Mouse (Mus musculus): ENCODE results near the gene Syt1. TPM values are rescaled to one million over a fixed set of nuclear protein-coding genes. Genes with fewer than 3 reads are reported as not detected.
A peak's percentile ranks its signal among the peaks of the same experiment; 100 is the strongest.

The Syt1 gene
- polyA plus RNA-seq, 1 experiment from 2014 or later = 0.12 TPM

DNA sequence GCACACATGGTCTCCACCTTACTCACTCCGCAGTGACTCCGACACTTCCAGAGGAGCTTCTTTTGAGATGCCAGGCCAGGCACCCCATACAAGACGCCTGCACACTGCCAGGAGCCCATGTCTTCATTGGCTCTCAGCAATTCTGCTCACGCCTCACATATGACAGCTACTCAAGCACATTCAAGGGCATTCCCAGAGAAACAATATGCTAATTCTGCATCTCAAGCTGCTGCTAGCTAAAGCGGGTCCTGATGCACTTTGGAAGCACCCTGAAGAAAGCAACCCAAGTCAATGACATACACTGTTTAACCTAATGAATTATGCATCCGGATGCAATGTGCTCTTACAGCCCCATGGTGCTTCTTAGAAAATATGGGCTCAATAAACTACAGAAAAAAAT lies 247.1 kb downstream of the Syt1 start:
- H3K27me3 ChIP-seq (replicated peaks; ENCODE audit: insufficient read depth, low read length) = no peaks in the 10 kb centered on the region
- no peak overlapping the region for H3K4me2 ChIP-seq (replicated peaks; ENCODE audit: low read depth, low read length)
- H3K9me3 ChIP-seq (ENCODE audit: low read length) = no peaks in the 10 kb centered on the region
- no peak for TF ChIP-seq EP300 (IDR thresholded peaks at IDR 0.05)
- TF ChIP-seq CTCF (IDR thresholded peaks at IDR 0.05) = no peak
- 81% methylated on average over 6 of the region's 6 CpGs for WGBS
- no peaks in the 10 kb centered on the region for H3K36me3 ChIP-seq (ENCODE audit: insufficient read depth, low read length)
- DNase-seq (ENCODE audit: low spot score) (no peak), ATAC-seq (no peak)
- H3K9ac ChIP-seq (replicated peaks; ENCODE audit: low read depth) = no peak overlapping the region
- no peak overlapping the region for H3K4me3 ChIP-seq (ENCODE audit: low read depth, low read length)
- H3K27ac ChIP-seq (ENCODE audit: low read length) = no peak overlapping the region
- no peaks in the 10 kb centered on the region for H3K4me1 ChIP-seq (ENCODE audit: insufficient read depth, low read depth, low read length)

DNA sequence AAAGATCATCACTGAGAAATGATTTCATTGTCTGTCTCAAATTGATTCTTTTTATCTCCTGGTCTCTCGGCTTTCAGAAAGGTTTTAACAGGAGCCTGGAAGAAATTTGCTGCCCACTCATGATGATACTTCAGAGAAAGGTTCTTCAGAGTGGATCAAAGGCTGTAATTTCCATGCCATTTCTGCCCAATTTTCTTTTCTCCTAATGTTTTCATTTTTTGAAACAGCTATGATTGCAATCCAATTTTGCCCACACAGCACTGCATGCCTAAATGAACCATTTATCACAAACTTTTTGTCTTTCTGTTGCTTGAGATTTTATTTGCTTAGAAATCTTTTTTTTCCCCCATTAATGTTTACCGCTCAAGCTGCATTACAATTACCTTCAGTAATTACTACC lies 257.5 kb downstream of the Syt1 start:
- 75% methylated on average over 2 of the region's 2 CpGs for whole genome bisulfite sequencing
- no peak for DNase-seq (ENCODE audit: low spot score)
- Histone ChIP-seq H3K27me3 (replicated peaks; ENCODE audit: insufficient read depth, low read length) (no peaks in the 10 kb centered on the region), H3K4me2 (replicated peaks; ENCODE audit: low read depth, low read length) (no peak overlapping the region), H3K9me3 (ENCODE audit: low read length) (no peaks in the 10 kb centered on the region), H3K4me3 (ENCODE audit: low read depth, low read length) (no peak overlapping the region), H3K9ac (replicated peaks; ENCODE audit: low read depth) (no peak overlapping the region), H3K4me1 (ENCODE audit: insufficient read depth, low read depth, low read length) (no peaks in the 10 kb centered on the region), H3K36me3 (ENCODE audit: insufficient read depth, low read length) (no peaks in the 10 kb centered on the region), H3K27ac (ENCODE audit: low read length) (no peak overlapping the region)
- TF ChIP-seq EP300 (IDR thresholded peaks at IDR 0.05) = no peak
- no peak for TF ChIP-seq CTCF (IDR thresholded peaks at IDR 0.05)
- ATAC-seq = no peak

DNA sequence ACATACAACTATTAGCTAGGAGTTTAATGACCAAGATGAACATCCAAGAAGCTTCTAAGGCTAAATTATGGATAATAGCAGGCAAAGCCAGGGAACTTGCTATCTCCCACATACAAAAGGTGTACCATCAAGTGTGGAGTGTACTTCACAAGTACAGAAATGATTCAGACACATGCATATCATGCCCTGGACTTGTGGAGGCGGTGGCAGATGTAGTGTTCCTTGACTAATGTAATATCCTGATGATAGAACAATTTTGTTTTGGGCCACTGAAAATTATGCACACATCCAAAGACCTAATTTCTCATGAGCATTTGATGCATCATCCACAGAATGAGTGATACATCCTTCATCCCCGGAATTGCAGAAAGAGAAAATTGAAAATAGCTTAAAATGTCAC lies 267.0 kb downstream of the Syt1 start:
- no peak for TF ChIP-seq CTCF (IDR thresholded peaks at IDR 0.05)
- TF ChIP-seq EP300 (IDR thresholded peaks at IDR 0.05) = no peak
- Histone ChIP-seq H3K36me3 (ENCODE audit: insufficient read depth, low read length) (no peaks in the 10 kb centered on the region), H3K9me3 (ENCODE audit: low read length) (no peaks in the 10 kb centered on the region), H3K27ac (ENCODE audit: low read length) (no peak overlapping the region), H3K27me3 (replicated peaks; ENCODE audit: insufficient read depth, low read length) (no peaks in the 10 kb centered on the region), H3K4me3 (ENCODE audit: low read depth, low read length) (no peak overlapping the region), H3K4me1 (ENCODE audit: insufficient read depth, low read depth, low read length) (no peaks in the 10 kb centered on the region), H3K9ac (replicated peaks; ENCODE audit: low read depth) (no peak overlapping the region), H3K4me2 (replicated peaks; ENCODE audit: low read depth, low read length) (no peak overlapping the region)
- WGBS = 79% methylated on average over 2 of the region's 2 CpGs
- no peak for DNase-seq (ENCODE audit: low spot score)
- ATAC-seq = no peak

DNA sequence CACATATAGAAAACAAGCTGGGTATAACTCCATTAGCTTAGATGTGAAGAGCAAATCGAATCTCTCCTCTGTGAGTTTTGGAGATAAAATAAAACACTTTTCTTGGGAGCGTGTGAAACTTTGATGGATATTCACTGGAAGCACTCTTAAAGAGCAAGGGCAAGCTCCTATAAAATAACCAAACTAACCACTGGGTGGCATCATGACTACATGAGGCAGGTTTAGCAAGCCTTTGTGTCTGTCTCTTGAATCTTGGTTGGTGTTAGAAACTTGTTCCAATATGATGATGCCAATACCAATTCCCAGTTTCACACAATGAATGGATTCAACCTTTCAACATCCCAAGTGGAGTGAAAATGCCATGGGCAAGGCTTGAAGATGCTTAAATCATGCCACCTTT lies 276.8 kb downstream of the Syt1 start:
- ATAC-seq (no peak), DNase-seq (ENCODE audit: low spot score) (peak; percentile 34)
- Histone ChIP-seq H3K36me3 (ENCODE audit: insufficient read depth, low read length) (no peaks in the 10 kb centered on the region), H3K27ac (ENCODE audit: low read length) (no peak overlapping the region), H3K9ac (replicated peaks; ENCODE audit: low read depth) (no peak overlapping the region), H3K4me3 (ENCODE audit: low read depth, low read length) (no peak overlapping the region), H3K27me3 (replicated peaks; ENCODE audit: insufficient read depth, low read length) (no peaks in the 10 kb centered on the region), H3K4me1 (ENCODE audit: insufficient read depth, low read depth, low read length) (no peaks in the 10 kb centered on the region), H3K4me2 (replicated peaks; ENCODE audit: low read depth, low read length) (no peak overlapping the region), H3K9me3 (ENCODE audit: low read length) (no peaks in the 10 kb centered on the region)
- TF ChIP-seq EP300 (IDR thresholded peaks at IDR 0.05) = no peak
- peak; percentile 71 for TF ChIP-seq CTCF (IDR thresholded peaks at IDR 0.05)
- WGBS = 41% methylated on average over 2 of the region's 2 CpGs

DNA sequence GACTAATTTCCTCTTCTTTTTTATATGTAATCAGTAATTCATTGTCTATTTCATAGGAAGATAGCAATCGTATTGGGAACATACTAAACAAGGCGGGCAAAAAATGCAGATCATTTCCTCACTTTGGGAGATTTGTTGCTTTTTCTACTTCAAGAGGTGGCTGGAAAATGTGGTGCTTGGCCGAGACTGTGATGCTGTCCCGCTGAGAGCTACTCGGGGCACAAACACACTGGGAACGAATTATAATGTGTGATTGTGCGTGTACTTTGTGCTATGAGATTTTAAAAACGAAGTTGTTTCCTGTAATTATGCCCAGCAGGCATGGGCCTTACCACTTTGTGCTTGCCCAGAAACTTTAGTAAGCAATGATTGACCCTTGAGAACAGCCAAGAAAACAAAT lies 281.8 kb downstream of the Syt1 start:
- Histone ChIP-seq H3K9me3 (ENCODE audit: low read length) (no peaks in the 10 kb centered on the region), H3K4me1 (ENCODE audit: insufficient read depth, low read depth, low read length) (no peaks in the 10 kb centered on the region), H3K4me3 (ENCODE audit: low read depth, low read length) (no peak overlapping the region), H3K27me3 (replicated peaks; ENCODE audit: insufficient read depth, low read length) (no peaks in the 10 kb centered on the region), H3K9ac (replicated peaks; ENCODE audit: low read depth) (no peak overlapping the region), H3K36me3 (ENCODE audit: insufficient read depth, low read length) (no peaks in the 10 kb centered on the region), H3K4me2 (replicated peaks; ENCODE audit: low read depth, low read length) (no peak overlapping the region), H3K27ac (ENCODE audit: low read length) (no peak overlapping the region)
- WGBS = 68% methylated on average over 8 of the region's 8 CpGs
- DNase-seq (ENCODE audit: low spot score) = no peak
- ATAC-seq = no peak
- no peak for TF ChIP-seq EP300 (IDR thresholded peaks at IDR 0.05)
- no peak for TF ChIP-seq CTCF (IDR thresholded peaks at IDR 0.05)

DNA sequence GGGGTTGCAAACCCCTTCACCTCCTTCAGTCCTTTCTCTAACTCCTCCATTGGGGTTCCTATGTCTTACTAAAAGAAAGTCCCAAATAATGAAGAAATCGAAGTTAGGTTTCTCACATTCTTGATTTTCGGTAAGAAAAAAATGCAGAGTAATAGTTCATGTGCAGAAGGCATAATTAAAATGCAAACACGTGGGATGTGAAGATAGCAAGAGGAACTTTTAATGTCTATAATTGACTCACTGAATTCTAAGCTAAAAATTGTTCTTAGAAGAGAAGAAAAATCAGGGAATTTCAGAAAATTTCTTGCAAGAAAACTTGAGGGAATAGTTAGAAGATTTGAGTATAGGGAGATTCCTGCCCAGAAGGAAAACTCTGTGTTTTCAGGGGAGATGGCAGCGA lies 284.4 kb downstream of the Syt1 start:
- WGBS = 83% methylated on average over 4 of the region's 4 CpGs
- TF ChIP-seq EP300 (IDR thresholded peaks at IDR 0.05) (no peak), CTCF (IDR thresholded peaks at IDR 0.05) (no peak)
- Histone ChIP-seq H3K36me3 (ENCODE audit: insufficient read depth, low read length) (no peaks in the 10 kb centered on the region), H3K27me3 (replicated peaks; ENCODE audit: insufficient read depth, low read length) (no peaks in the 10 kb centered on the region), H3K4me3 (ENCODE audit: low read depth, low read length) (no peak overlapping the region), H3K27ac (ENCODE audit: low read length) (no peak overlapping the region), H3K4me2 (replicated peaks; ENCODE audit: low read depth, low read length) (no peak overlapping the region), H3K9ac (replicated peaks; ENCODE audit: low read depth) (no peak overlapping the region), H3K4me1 (ENCODE audit: insufficient read depth, low read depth, low read length) (no peaks in the 10 kb centered on the region), H3K9me3 (ENCODE audit: low read length) (no peaks in the 10 kb centered on the region)
- ATAC-seq (no peak), DNase-seq (ENCODE audit: low spot score) (no peak)

DNA sequence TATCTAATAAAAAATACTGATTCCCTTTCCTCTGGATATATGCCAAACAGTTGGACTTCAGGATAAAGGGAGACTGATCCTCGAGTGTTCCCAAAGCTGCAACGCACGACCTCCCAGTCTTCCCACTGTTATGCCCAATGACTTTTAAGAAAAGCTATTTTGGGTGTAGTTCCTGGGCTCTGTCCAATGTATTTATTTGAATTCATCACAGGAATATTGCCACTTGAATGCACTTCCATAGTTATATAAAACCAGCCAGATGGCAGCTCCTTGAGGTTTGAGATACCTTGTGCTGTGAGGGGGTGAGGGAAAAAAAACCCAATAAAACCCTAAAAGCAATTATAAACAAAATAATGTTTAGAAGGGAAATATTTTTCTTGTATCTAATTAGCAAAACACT lies 285.9 kb downstream of the Syt1 start:
- H3K27ac ChIP-seq (ENCODE audit: low read length) = no peak overlapping the region
- H3K36me3 ChIP-seq (ENCODE audit: insufficient read depth, low read length) = no peaks in the 10 kb centered on the region
- 68% methylated on average over 3 of the region's 3 CpGs for WGBS
- H3K4me3 ChIP-seq (ENCODE audit: low read depth, low read length) = no peak overlapping the region
- H3K27me3 ChIP-seq (replicated peaks; ENCODE audit: insufficient read depth, low read length) = no peaks in the 10 kb centered on the region
- TF ChIP-seq CTCF (IDR thresholded peaks at IDR 0.05) = no peak
- no peak for TF ChIP-seq EP300 (IDR thresholded peaks at IDR 0.05)
- no peak overlapping the region for H3K4me2 ChIP-seq (replicated peaks; ENCODE audit: low read depth, low read length)
- no peaks in the 10 kb centered on the region for H3K9me3 ChIP-seq (ENCODE audit: low read length)
- DNase-seq (ENCODE audit: low spot score) = no peak
- H3K9ac ChIP-seq (replicated peaks; ENCODE audit: low read depth) = no peak overlapping the region
- no peak for ATAC-seq
- no peaks in the 10 kb centered on the region for H3K4me1 ChIP-seq (ENCODE audit: insufficient read depth, low read depth, low read length)
